Mouse (Mus musculus): Measurements from ENCODE around the gene Trpc4ap.
A peak's percentile ranks its signal among the peaks of the same experiment; 100 is the strongest.
"Not testable (repeated sequence)": the region's sequence is repeated elsewhere in the genome, so short reads cannot be mapped to it uniquely, and the experiment has no call there.

Trpc4ap gene

GRCm38 (mm10) chr2:155691723-155692493, at the start of gene Trpc4ap:
Gene Trpc4ap (minus strand): TSS chr2:155692384.
- DNase-seq: peak; percentile 97 to 99

DNA sequence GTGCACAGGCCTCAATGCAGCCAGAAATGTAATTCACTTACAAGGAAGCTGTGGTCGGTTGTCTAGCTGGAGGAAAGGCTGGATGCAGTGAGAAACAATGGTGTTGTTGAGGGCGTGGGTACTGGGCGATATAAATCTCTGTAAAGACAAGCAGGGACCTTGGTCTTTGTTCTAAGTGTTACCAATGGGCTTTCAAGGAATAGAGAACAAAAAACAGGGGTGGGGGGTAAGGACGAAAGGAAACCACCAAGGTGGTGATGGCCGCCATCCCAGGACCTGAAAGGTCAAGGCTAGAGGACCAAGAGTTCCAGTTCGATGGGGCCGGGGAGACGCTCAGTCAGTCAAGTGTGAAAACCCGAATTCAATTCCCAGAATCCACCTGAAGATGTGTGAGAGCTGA, 45.6 kb upstream of the Trpc4ap start:
- no peak for DNase-seq

- DNase-seq: no peak
Measured at GRCm38 (mm10) chr2:155736936-155737335, 44.8 kb upstream of the Trpc4ap start.

GRCm38 (mm10) chr2:155735766-155736165, 43.6 kb upstream of the Trpc4ap start, which contains the start of gene Gm17581:
Gene Gm17581 (minus strand): TSS chr2:155735866.
- not testable (repeated sequence) for DNase-seq

DNA sequence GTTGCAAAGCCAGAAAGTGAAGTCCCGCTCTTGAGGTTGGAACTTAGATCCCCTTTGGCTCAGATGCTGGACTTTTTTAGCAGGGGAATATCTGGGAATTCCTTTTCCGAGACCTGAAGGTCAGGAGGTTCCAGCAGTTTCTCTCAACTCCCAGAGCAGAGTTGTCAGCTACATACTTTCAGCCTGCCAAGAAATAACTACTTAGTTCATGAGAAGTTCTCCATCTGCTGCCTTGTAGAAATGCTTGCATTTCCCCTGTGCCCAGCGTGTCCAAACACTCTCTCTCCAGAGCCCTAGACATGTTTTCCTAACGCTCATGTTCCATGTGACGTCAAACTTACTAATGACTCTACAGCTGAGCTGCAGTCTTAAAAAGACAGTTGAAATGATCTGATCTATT, 42.9 kb upstream of the Trpc4ap start:
- no peak for DNase-seq

- peak; percentile 90 for DNase-seq
Measured at GRCm38 (mm10) chr2:155729158-155729645, 37.0 kb upstream of the Trpc4ap start, which contains the start of gene Edem2. Gene Edem2 (minus strand): TSS chr2:155729475.

GRCm38 (mm10) chr2:155728742-155729141, 36.6 kb upstream of the Trpc4ap start:
- DNase-seq: no peak

GRCm38 (mm10) chr2:155727764-155728395, 35.7 kb upstream of the Trpc4ap start:
- DNase-seq: no peak

DNA sequence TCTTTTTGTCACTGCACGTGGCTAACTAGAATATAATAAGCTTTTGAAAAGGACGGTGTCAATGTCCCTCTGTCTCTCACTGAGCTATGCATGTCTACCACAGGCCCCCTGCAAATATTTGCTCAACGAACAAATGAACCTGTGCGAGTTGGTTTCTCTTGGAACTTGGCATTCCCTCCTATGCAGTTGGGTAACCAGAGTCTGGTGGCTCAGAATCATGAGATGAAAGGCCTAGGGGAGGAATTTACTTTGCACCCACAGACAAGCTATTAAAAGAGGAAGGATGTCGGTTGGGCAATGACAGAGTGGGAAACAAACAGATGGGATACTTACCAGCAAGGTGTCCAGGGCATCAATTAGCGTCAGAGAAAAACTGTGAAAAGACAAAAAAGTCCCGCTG, 34.1 kb upstream of the Trpc4ap start:
- DNase-seq: no peak

DNA sequence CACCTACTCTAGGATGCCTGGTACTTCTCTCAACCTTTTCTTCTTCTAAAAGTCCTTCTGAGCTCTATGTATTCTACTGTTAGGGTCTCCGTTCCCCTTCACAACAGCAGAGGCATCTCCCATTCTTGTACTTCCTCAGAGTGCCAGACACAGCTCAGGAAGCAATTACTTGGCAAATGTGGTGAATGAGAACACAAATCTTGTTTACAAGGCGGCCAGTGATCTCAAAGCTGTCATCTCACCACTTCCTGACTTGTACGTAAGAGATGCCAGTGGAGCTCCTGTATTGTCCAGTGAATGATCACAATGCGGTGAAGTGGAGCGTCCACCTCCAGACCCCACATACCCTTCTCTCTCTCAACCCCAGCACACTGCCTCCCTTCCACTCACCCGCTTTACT, 32.3 kb upstream of the Trpc4ap start:
- no peak for DNase-seq

GRCm38 (mm10) chr2:155724036-155724435, 31.9 kb upstream of the Trpc4ap start:
- DNase-seq: no peak

- DNase-seq: no peak
Measured at GRCm38 (mm10) chr2:155720585-155720984, 28.4 kb upstream of the Trpc4ap start.

- no peak for DNase-seq
Measured at GRCm38 (mm10) chr2:155717082-155717990, 25.2 kb upstream of the Trpc4ap start.

GRCm38 (mm10) chr2:155710557-155710956, 18.4 kb upstream of the Trpc4ap start:
- DNase-seq: no peak

GRCm38 (mm10) chr2:155707251-155707650, 15.1 kb upstream of the Trpc4ap start:
- DNase-seq: no peak

DNA sequence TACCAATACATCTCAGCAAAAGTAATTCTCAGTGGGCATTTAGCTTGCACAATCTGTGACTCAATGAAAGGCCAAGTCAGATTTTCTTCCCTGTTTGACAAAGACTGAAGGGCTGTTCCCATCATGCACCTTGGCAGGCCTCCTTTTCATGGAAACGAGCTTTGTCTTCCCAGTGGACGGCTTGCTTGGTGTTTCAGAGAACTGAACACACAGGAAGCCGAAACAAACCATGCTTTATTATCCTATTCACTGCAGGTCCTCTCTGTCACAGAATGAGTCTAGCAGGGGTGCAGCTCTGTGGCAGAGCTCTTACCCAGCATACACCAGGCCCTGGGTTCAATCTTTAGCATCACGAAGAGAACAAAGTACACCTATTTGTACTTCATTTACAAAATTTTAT, 11.4 kb upstream of the Trpc4ap start:
- no peak for DNase-seq

- no peak for DNase-seq
Measured at GRCm38 (mm10) chr2:155701399-155701919, 9.3 kb upstream of the Trpc4ap start.

DNA sequence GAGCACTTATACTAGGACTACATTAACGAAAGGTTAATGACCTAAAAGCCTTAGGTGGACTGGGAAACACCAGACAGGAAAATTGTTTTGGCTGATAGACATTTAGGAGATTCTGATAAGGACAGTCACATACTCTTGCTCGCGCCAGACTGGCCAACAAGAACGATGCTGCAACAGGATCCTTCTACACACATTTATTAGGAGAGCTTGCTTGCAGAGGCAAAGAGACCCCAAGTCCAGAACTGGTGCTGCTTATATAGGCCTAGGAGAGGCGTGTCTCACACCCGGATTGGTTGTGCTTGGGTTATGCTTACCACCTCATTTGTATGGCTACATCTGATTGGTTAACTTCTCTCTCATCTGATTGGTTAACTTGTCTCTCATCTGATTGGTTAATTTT, 6.3 kb upstream of the Trpc4ap start:
- not testable (repeated sequence) for DNase-seq

DNA sequence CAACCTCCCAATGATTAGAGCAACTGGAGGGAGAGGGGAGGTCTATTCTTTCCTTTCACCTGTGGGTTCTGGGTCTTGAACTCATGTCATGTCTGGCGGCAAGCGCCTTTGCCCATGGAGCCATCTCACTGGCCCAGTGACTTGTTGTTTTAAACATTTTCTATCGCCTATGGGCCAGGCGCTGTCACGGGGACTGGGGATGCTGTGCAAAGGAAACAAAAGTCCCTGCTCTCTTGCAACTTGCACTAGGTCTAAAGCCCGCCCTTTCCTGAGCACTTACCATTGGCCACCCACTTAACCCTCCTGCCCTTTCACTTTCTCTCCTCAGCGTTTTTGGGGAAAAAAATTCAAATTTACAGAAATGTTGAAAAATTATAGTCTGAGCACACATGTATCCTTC, 4.7 kb upstream of the Trpc4ap start:
- DNase-seq: no peak

DNA sequence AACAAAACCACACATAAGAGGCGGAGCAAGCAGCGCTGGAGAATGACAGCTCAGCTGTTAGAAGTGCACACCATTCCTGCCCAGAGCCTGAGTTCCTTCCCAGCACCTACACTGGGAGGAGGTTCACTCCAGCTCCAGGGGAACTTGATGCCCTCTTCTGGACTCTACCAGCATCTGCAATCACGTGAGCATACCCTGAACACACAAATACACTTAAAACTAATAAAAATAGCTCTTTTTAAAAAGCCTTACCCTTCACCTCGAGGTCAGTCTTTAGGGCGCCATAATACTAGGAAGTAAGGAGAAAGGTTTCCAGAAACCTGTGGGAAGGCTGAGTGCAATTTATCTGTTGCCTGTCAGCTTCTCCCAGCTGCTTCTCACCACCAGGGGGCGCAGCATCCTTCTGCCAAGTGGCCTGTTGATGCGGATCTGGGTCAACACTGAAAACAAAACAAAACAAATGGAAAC, 3.9 kb upstream of the Trpc4ap start:
- peak; percentile 94 to 95 for DNase-seq

DNA sequence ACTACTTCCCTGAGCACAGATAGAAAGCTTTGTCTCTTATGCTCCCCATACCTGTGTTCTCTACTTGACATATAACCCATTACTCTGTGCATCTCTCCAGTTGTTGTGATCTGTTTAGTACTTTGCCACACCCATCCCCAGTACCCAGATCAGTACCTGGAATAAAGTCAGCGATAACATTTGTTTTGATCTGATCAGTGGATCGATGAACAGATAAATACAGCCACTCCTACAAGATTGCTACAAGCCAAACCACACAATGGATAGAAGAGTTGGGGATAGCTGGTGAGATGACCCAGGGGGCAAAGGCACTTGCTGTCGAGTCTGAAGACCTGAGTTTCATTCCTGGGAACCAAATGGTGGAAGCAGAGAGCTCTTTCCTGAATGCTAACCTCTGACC, 3.1 kb upstream of the Trpc4ap start:
- no peak for DNase-seq

GRCm38 (mm10) chr2:155694564-155694963, 2.4 kb upstream of the Trpc4ap start:
- DNase-seq: no peak

DNA sequence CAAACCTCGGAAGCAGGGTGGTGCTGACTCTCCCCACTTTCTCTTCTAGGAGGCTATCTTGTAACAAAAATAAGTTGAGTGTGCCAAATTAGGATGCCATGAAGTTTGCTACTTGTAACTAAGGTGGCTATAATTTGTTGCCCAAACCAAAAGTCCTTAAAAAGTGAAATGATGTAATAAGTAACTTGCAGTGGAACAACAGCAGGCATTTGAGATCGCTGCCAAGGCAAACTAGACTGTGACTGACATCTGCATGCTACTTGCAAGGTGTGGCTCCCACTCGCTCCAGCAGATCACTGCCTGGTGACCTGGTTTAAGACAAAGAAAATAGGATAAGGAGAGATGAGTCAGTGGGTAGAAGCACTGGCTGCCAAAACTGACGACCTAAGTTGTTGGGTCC, 952 bp upstream of the Trpc4ap start:
- no peak for DNase-seq

All from cerebellum, postnatal 36 days (tissue).